Mouse (Mus musculus): ENCODE data around the gene Clk2. TPM values are rescaled to one million over a fixed set of nuclear protein-coding genes. Genes with fewer than 3 reads are reported as not detected.
A peak's percentile ranks its signal among the peaks of the same experiment; 100 is the strongest.
"Not testable (repeated sequence)": the region's sequence is repeated elsewhere in the genome, so short reads cannot be mapped to it uniquely, and the experiment has no call there.

The Clk2 gene
- total RNA-seq, 2 experiments from 2014 or later, result 45.6 to 46.3 TPM

GRCm38 (mm10) chr3:89213803-89214530 lies 49.4 kb downstream of the Clk2 start:
- peak overlapping the region; percentile 93 for H3K27ac ChIP-seq
- no peak for TF ChIP-seq CTCF (IDR thresholded peaks at IDR 0.05)
- peak; percentile 90 to 91 for DNase-seq (ENCODE audit: extremely low spot score in 1 of 2, low spot score in 2 of 2)
- peak overlapping the region; percentile 66 for H3K4me3 ChIP-seq
- intact Hi-C loops (cut with DNase I), result loop anchor here (1.0 to 2.0 kb wide), 3 partner anchors 12 to 121 kb away; partner anchors contain the start of genes Gba and Rusc1

GRCm38 (mm10) chr3:89214681-89215411 lies 50.3 kb downstream of the Clk2 start, which contains the start of gene Thbs3:
TSS of gene Thbs3 (plus strand) at chr3:89215180.
- no peak for TF ChIP-seq CTCF (IDR thresholded peaks at IDR 0.05)
- intact Hi-C loops (cut with DNase I), result loop anchor here (2.0 kb wide), 2 partner anchors 18 to 122 kb away; partner anchors contain the start of gene Rusc1
- no peak for DNase-seq (ENCODE audit: extremely low spot score in 1 of 2, low spot score in 2 of 2)
- peak within 1 kb of the TSS; percentile 66 for H3K4me3 ChIP-seq
- H3K27ac ChIP-seq, result peak within 1 kb of the TSS; percentile 93

- H3K4me3 ChIP-seq, result no peak overlapping the region
- H3K27ac ChIP-seq, result no peak overlapping the region
- intact Hi-C loops (cut with DNase I), result loop anchor here (2.0 kb wide), 2 partner anchors 19 to 123 kb away; partner anchors contain the start of gene Rusc1
- TF ChIP-seq CTCF (IDR thresholded peaks at IDR 0.05), result peak; percentile 92
- DNase-seq (ENCODE audit: extremely low spot score in 1 of 2, low spot score in 2 of 2), result peak; percentile 79 to 80
Measured at GRCm38 (mm10) chr3:89215853-89216252, 51.3 kb downstream of the Clk2 start.

- intact Hi-C loops (cut with DNase I); DNase-seq (ENCODE audit: extremely low spot score in 1 of 2, low spot score in 2 of 2); H3K27ac ChIP-seq; H3K4me3 ChIP-seq: not testable (repeated sequence)
Measured at GRCm38 (mm10) chr3:89216407-89216806, 51.8 kb downstream of the Clk2 start.

- intact Hi-C loops (cut with DNase I), result no loop called here
- no peak for DNase-seq (ENCODE audit: extremely low spot score in 1 of 2, low spot score in 2 of 2)
- no peak overlapping the region for H3K27ac ChIP-seq
- no peak for TF ChIP-seq CTCF (IDR thresholded peaks at IDR 0.05)
- no peak overlapping the region for H3K4me3 ChIP-seq
Measured at GRCm38 (mm10) chr3:89218271-89218670, 53.7 kb downstream of the Clk2 start.

GRCm38 (mm10) chr3:89219546-89219945 lies 55.0 kb downstream of the Clk2 start:
- no peak for TF ChIP-seq CTCF (IDR thresholded peaks at IDR 0.05)
- Histone ChIP-seq H3K4me3 (no peak overlapping the region), H3K27ac (no peak overlapping the region)
- no peak for DNase-seq (ENCODE audit: extremely low spot score in 1 of 2, low spot score in 2 of 2)
- intact Hi-C loops (cut with DNase I), result no loop called here

GRCm38 (mm10) chr3:89221167-89221566 lies 56.6 kb downstream of the Clk2 start:
- TF ChIP-seq CTCF (IDR thresholded peaks at IDR 0.05), result no peak
- intact Hi-C loops (cut with DNase I), result no loop called here
- DNase-seq (ENCODE audit: extremely low spot score in 1 of 2, low spot score in 2 of 2), result peak in 1 of 2 experiments; percentile 37
- Histone ChIP-seq H3K4me3 (no peak overlapping the region), H3K27ac (peak overlapping the region; percentile 57)

- H3K4me3 ChIP-seq, result peak overlapping the region; percentile 53; the same call in 1 of the 2 replicates
- intact Hi-C loops (cut with DNase I), result no loop called here
- peak overlapping the region; percentile 74 for H3K27ac ChIP-seq
- TF ChIP-seq CTCF (IDR thresholded peaks at IDR 0.05), result no peak
- no peak for DNase-seq (ENCODE audit: extremely low spot score in 1 of 2, low spot score in 2 of 2)
Measured at GRCm38 (mm10) chr3:89224796-89225195, 60.2 kb downstream of the Clk2 start.

- no peak for DNase-seq (ENCODE audit: extremely low spot score in 1 of 2, low spot score in 2 of 2)
- TF ChIP-seq CTCF (IDR thresholded peaks at IDR 0.05), result no peak
- Histone ChIP-seq H3K27ac (peak overlapping the region; percentile 74), H3K4me3 (peak overlapping the region; percentile 53)
- intact Hi-C loops (cut with DNase I), result no loop called here
Measured at GRCm38 (mm10) chr3:89225321-89225815, 60.8 kb downstream of the Clk2 start.

GRCm38 (mm10) chr3:89225918-89226317 lies 61.3 kb downstream of the Clk2 start:
- intact Hi-C loops (cut with DNase I), result no loop called here
- Histone ChIP-seq H3K27ac (peak overlapping the region; percentile 74), H3K4me3 (peak overlapping the region; percentile 53)
- no peak for TF ChIP-seq CTCF (IDR thresholded peaks at IDR 0.05)
- peak in 1 of 2 experiments; percentile 27 for DNase-seq (ENCODE audit: extremely low spot score in 1 of 2, low spot score in 2 of 2)

GRCm38 (mm10) chr3:89226361-89226760 lies 61.8 kb downstream of the Clk2 start:
- no peak for TF ChIP-seq CTCF (IDR thresholded peaks at IDR 0.05)
- Histone ChIP-seq H3K27ac (peak overlapping the region; percentile 74), H3K4me3 (peak overlapping the region; percentile 53)
- intact Hi-C loops (cut with DNase I), result no loop called here
- DNase-seq (ENCODE audit: extremely low spot score in 1 of 2, low spot score in 2 of 2), result peak in 1 of 2 experiments; percentile 9

Other genes starting within 250 kb of the Clk2 start
- 10 to 100 TPM; 96.1 to 96.9 TPM for gene Ash1l, start 214.2 kb upstream of the Clk2 start, total RNA-seq (2021)
- 100 to 1,000 TPM in 1 of 2 experiments, 10 to 100 TPM in 1; 97.5 to 113 TPM for gene Dap3, start 213.6 kb upstream of the Clk2 start, total RNA-seq (2021)
- 100 to 1,000 TPM; 189 to 199 TPM for gene Rusc1, start 71.5 kb upstream of the Clk2 start, total RNA-seq (2021)
- gene Gm43738, start 63.7 kb upstream of the Clk2 start, total RNA-seq (2021), result not detected
- gene Fdps, start 62.8 kb upstream of the Clk2 start, total RNA-seq (2021), result 10 to 100 TPM; 78.1 to 79.6 TPM
- gene Pklr, start 28.7 kb upstream of the Clk2 start, total RNA-seq (2021), result not detected
- 10 to 100 TPM; 14.9 to 20.9 TPM for gene Hcn3, start 4.6 kb upstream of the Clk2 start, total RNA-seq (2021)
- 10 to 100 TPM; 64.0 to 64.7 TPM for gene Scamp3, start 12.7 kb downstream of the Clk2 start, total RNA-seq (2021)
- gene Fam189b, start 18.3 kb downstream of the Clk2 start, total RNA-seq (2021), result 10 to 100 TPM; 56.9 to 60.4 TPM
- 10 to 100 TPM; 64.9 to 66.8 TPM for gene Gba, start 38.1 kb downstream of the Clk2 start, total RNA-seq (2021)
- 10 to 100 TPM; 21.2 to 21.9 TPM for gene Thbs3, start 50.4 kb downstream of the Clk2 start, total RNA-seq (2021)
- 10 to 100 TPM; 96.2 to 99.9 TPM for gene Mtx1, start 62.3 kb downstream of the Clk2 start, total RNA-seq (2021)
- gene Muc1, start 64.3 kb downstream of the Clk2 start, total RNA-seq (2021), result under 1 TPM; 0.29 to 0.33 TPM
- gene Krtcap2, start 81.2 kb downstream of the Clk2 start, total RNA-seq (2021), result 10 to 100 TPM; 63.2 to 71.4 TPM
- 10 to 100 TPM; 82.8 to 85.1 TPM for gene Trim46, start 81.5 kb downstream of the Clk2 start, total RNA-seq (2021)
- 10 to 100 TPM; 50.9 to 53.1 TPM for gene Dpm3, start 94.6 kb downstream of the Clk2 start, total RNA-seq (2021)
- gene Slc50a1, start 105.8 kb downstream of the Clk2 start, total RNA-seq (2021), result 10 to 100 TPM; 36.0 to 38.6 TPM
- 1 to 10 TPM; 5.5 to 5.9 TPM for gene Efna1, start 116.3 kb downstream of the Clk2 start, total RNA-seq (2021)
- gene Efna3, start 158.2 kb downstream of the Clk2 start, total RNA-seq (2021), result 10 to 100 TPM; 49.3 to 55.0 TPM
- gene Efna4, start 173.2 kb downstream of the Clk2 start, total RNA-seq (2021), result under 1 TPM in 1 of 2 experiments, not detected in 1; 0.21 TPM
- 100 to 1,000 TPM; 106 to 115 TPM for gene Adam15, start 185.2 kb downstream of the Clk2 start, total RNA-seq (2021)
- gene Dcst2, start 197.2 kb downstream of the Clk2 start, total RNA-seq (2021), result under 1 TPM; 0.29 to 0.40 TPM
- under 1 TPM in 1 of 2 experiments, not detected in 1; 0.28 TPM for gene Dcst1, start 200.5 kb downstream of the Clk2 start, total RNA-seq (2021)
- 10 to 100 TPM; 12.4 to 13.2 TPM for gene Zbtb7b, start 230.0 kb downstream of the Clk2 start, total RNA-seq (2021)
- gene Lenep, start 238.0 kb downstream of the Clk2 start, total RNA-seq (2021), result 1 to 10 TPM; 1.1 to 3.5 TPM
- gene Flad1, start 247.1 kb downstream of the Clk2 start, total RNA-seq (2021), result 10 to 100 TPM; 34.5 to 37.8 TPM